In the genomic region with DNA sequence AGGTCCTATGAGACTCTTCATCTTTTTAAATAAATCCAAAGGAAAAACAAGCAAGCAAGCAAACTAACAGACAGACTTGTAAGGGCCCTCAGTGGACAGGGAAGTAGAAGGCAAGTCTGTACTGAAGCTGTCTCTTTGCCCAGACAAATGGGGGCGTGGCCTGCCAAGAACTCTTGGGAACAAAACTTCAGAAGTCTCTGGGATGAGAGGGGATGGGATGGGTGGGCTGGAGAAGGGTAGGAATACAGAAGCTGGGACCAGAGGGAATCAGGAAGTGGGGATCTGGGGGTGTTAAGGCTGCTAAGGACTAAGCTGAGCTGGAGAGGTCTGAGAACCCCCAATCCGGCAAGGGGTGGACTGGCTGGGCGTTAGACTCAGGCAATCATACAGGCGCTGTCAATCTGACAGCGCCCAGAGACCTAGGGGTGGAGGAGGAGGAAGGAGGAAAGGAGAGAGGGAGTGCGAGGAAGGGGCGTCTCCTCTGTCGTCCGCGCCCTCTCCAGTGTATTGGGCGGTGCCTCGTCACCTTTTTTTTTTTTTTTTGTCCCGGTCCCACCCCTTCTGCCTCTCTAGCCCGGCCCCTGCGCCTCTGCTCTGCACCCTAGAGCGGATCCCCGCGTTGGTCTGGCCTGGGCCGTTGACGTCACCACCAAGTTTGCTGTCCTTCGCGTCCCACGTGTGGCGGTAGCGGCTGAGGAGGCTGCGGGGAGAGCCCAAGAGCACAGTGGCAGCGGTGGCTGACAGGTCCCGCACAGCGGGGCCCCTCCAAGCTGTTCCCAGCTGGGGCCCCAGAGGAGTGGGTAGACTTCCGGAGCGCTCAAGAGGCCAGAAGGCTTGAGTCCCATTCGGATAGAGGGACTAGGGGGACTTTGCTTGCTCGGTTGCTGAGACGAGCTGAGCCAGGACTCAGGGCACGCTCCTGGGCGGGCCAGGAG, we compare ENCODE assay signal across 8 mouse cellular contexts. TPM values are rescaled to one million over a fixed set of nuclear protein-coding genes. Genes with fewer than 3 reads are reported as not detected.
DNase-seq lines count a peak whose midpoint lies in the region; ATAC-seq lines count a peak whose summit lies in the region.

Gene Hs3st3a1, plus strand, starts transcription at position 722 of the 935 bp plus-strand sequence.

- H3K36me3 ChIP-seq in hindbrain, embryonic 14.5 days (replicated peaks; ENCODE audit: control insufficient read depth, insufficient read depth): no peaks in the 10 kb centered on the region
- no peaks in the 10 kb centered on the region for H3K36me3 ChIP-seq in limb, embryonic 13.5 days
- H3K36me3 ChIP-seq in midbrain, embryonic 12.5 days: no peaks in the 10 kb centered on the region
- no peaks in the 10 kb centered on the region for H3K36me3 ChIP-seq in stomach, embryonic 15.5 days

- peak within 1 kb of the TSS; percentile 65 for H3K9ac ChIP-seq in hindbrain, embryonic 14.5 days
- H3K9ac ChIP-seq in limb, embryonic 13.5 days: peak within 1 kb of the TSS; percentile 94
- H3K9ac ChIP-seq in midbrain, embryonic 12.5 days (replicated peaks): peak within 1 kb of the TSS; percentile 90
- H3K9ac ChIP-seq in stomach, embryonic 15.5 days: peak within 1 kb of the TSS; percentile 60

- no peaks in the 10 kb centered on the region for H3K4me1 ChIP-seq in brown adipose tissue, adult 24 weeks (ENCODE audit: control insufficient read depth, insufficient read depth, insufficient read length, low read length)
- peaks cover 7% of the 10 kb centered on the region for H3K4me1 ChIP-seq in hindbrain, embryonic 14.5 days (replicated peaks; ENCODE audit: control insufficient read depth, insufficient read depth, low read length)
- H3K4me1 ChIP-seq in limb, embryonic 13.5 days: peaks cover 13% of the 10 kb centered on the region
- peaks cover 17% of the 10 kb centered on the region for H3K4me1 ChIP-seq in midbrain, embryonic 12.5 days
- H3K4me1 ChIP-seq in stomach, embryonic 15.5 days: peaks cover 7% of the 10 kb centered on the region; the same call in 1 of the 2 replicates

- peak; percentile 83 for ATAC-seq in hindbrain, embryonic 14.5 days (ENCODE audit: low FRiP score)
- peak; percentile 85 for ATAC-seq in limb, embryonic 13.5 days (ENCODE audit: low FRiP score, low read depth)
- ATAC-seq in midbrain, embryonic 12.5 days (ENCODE audit: low FRiP score, low read depth): peak; percentile 88
- ATAC-seq in stomach, embryonic 15.5 days (ENCODE audit: insufficient read depth, low FRiP score, low read depth): peak; percentile 94

- peak within 1 kb of the TSS; percentile 52 for H3K4me3 ChIP-seq in brown adipose tissue, adult 24 weeks (ENCODE audit: insufficient read depth, low read depth, low read length)
- H3K4me3 ChIP-seq in hindbrain, embryonic 14.5 days (replicated peaks; ENCODE audit: low read length): peak within 1 kb of the TSS; percentile 57
- peak within 1 kb of the TSS; percentile 73 for H3K4me3 ChIP-seq in limb, embryonic 13.5 days
- H3K4me3 ChIP-seq in midbrain, embryonic 12.5 days: peak within 1 kb of the TSS; percentile 63
- H3K4me3 ChIP-seq in stomach, embryonic 15.5 days (replicated peaks): peak within 1 kb of the TSS; percentile 60

- peaks cover 41% of the 10 kb centered on the region for H3K27me3 ChIP-seq in hindbrain, embryonic 14.5 days (ENCODE audit: control insufficient read depth, insufficient read depth, low read length)
- peaks cover 13% of the 10 kb centered on the region for H3K27me3 ChIP-seq in limb, embryonic 13.5 days
- peaks cover 14% of the 10 kb centered on the region for H3K27me3 ChIP-seq in midbrain, embryonic 12.5 days
- 0 out of 2 replicates have a peak, but pooled peaks cover 8% of the 10 kb centered on the region for H3K27me3 ChIP-seq in stomach, embryonic 15.5 days (replicated peaks)

- no peak within 1 kb of the TSS for H3K27ac ChIP-seq in brown adipose tissue, adult 24 weeks (replicated peaks; ENCODE audit: low read depth, low read length)
- H3K27ac ChIP-seq in hindbrain, embryonic 14.5 days: peak within 1 kb of the TSS; percentile 41; the same call in 1 of the 2 replicates
- peak within 1 kb of the TSS; percentile 91 for H3K27ac ChIP-seq in limb, embryonic 13.5 days
- H3K27ac ChIP-seq in midbrain, embryonic 12.5 days (replicated peaks): peak within 1 kb of the TSS; percentile 78
- H3K27ac ChIP-seq in stomach, embryonic 15.5 days: peak within 1 kb of the TSS; percentile 78

- no peaks in the 10 kb centered on the region for H3K9me3 ChIP-seq in hindbrain, embryonic 14.5 days (ENCODE audit: control insufficient read depth, low read length)
- no peaks in the 10 kb centered on the region for H3K9me3 ChIP-seq in limb, embryonic 13.5 days
- H3K9me3 ChIP-seq in midbrain, embryonic 12.5 days: no peaks in the 10 kb centered on the region
- H3K9me3 ChIP-seq in stomach, embryonic 15.5 days: no peaks in the 10 kb centered on the region

- under 1% methylated on average over 29 of the region's 36 CpGs for WGBS in hindbrain, embryonic 14.5 days
- WGBS in limb, embryonic 13.5 days: under 1% methylated on average over 31 of the region's 36 CpGs
- under 1% methylated on average over 34 of the region's 36 CpGs for WGBS in midbrain, embryonic 12.5 days
- under 1% methylated on average over 34 of the region's 36 CpGs for WGBS in stomach, embryonic 15.5 days

- H3K4me2 ChIP-seq in hindbrain, embryonic 14.5 days (replicated peaks): peak within 1 kb of the TSS; percentile 99
- H3K4me2 ChIP-seq in limb, embryonic 13.5 days (replicated peaks): peak within 1 kb of the TSS; percentile 98
- H3K4me2 ChIP-seq in midbrain, embryonic 12.5 days (replicated peaks): peak within 1 kb of the TSS; percentile 89
- H3K4me2 ChIP-seq in stomach, embryonic 15.5 days: peak within 1 kb of the TSS; percentile 96

- DNase-seq in T-cell, adult 2 months (ENCODE audit: low spot score): peak; percentile 12
- peak; percentile 21 to 25 for DNase-seq in gastrocnemius, adult 8-10 months (ENCODE audit: low spot score in 2 of 2)
- no peak for DNase-seq in hindbrain, embryonic 14.5 days (ENCODE audit: low spot score)
- no peak for DNase-seq in c-Kit-positive CD71-positive TER-119-positive erythroid progenitor cells, embryonic 14.5 days (ENCODE audit: low spot score)

RNA-seq across cellular contexts. Expression of gene Hs3st3a1, which starts in this region (rescaled TPM):
- polyA plus RNA-seq in brown adipose tissue, adult 24 weeks (2012; ENCODE audit: insufficient read depth, insufficient read length, missing spikeins): 0.28 TPM in 1 of 2 replicates, not detected in the other
- total RNA-seq in gastrocnemius, adult 8-10 months (2022): under 1 TPM; 0.19 to 0.38 (median 0.24) TPM
- polyA plus RNA-seq in hindbrain, embryonic 14.5 days (2014; fragmentation: Nextera tagmentation; extraction: Ambion mirVana): 1.7 and 1.8 TPM in 2 replicates
- 3.9 and 4.0 TPM in 2 replicates for polyA plus RNA-seq in limb, embryonic 13.5 days (2015; fragmentation: Nextera tagmentation; extraction: Ambion mirVana)
- 2.7 and 3.2 TPM in 2 replicates for polyA plus RNA-seq in midbrain, embryonic 12.5 days (2016; fragmentation: Nextera tagmentation; extraction: Ambion mirVana)
- polyA plus RNA-seq in stomach, embryonic 15.5 days (2015; fragmentation: Nextera tagmentation; extraction: Ambion mirVana): 1.5 and 1.7 TPM in 2 replicates

Comparison
In these comparisons a context has a peak if more than half of its experiments do, and no peak if none do; other contexts are left out.
1. Peak in DNase-seq in gastrocnemius, adult 8-10 months; RNA of the gene not detected or under 1 TPM.